Mouse (Mus musculus) heart, adult 11 months (tissue): Measurements from ENCODE around the gene 1700080O16Rik.
A peak's percentile ranks its signal among the peaks of the same experiment; 100 is the strongest.

Experiments used
- DNase-seq: peaks from one replicate; pipeline ENCODE4 v3.0.0; 2022

Gene 1700080O16Rik

GRCm38 (mm10) chrX:51972672-51973071 is at the start of gene 1700080O16Rik:
TSS of gene 1700080O16Rik (minus strand) at chrX:51972772.
- no peak for DNase-seq

GRCm38 (mm10) chrX:52017660-52018059 is 45.1 kb upstream of the 1700080O16Rik start:
- peak; percentile 84 for DNase-seq

- DNase-seq: no peak
Measured at GRCm38 (mm10) chrX:52000072-52000471, 27.5 kb upstream of the 1700080O16Rik start.

DNA sequence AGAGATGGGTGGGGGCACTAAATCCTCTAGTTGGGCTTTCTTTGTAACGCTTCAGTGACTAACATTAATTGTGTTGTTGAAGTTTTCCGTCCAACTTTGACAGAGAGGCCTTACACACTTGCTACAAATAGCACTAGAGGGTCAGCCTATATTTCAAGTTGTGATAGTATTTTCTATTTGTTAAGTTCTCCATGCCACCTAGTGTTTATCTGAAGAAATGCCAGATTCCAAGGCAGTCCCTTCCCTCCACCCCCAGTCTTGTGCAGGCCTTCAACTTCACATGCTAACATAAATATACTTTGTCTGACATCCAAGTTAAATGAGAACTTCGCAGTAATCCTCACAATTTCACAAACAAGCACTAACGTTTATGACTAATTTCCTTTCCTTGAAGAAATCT is 26.9 kb upstream of the 1700080O16Rik start:
- DNase-seq: no peak

DNA sequence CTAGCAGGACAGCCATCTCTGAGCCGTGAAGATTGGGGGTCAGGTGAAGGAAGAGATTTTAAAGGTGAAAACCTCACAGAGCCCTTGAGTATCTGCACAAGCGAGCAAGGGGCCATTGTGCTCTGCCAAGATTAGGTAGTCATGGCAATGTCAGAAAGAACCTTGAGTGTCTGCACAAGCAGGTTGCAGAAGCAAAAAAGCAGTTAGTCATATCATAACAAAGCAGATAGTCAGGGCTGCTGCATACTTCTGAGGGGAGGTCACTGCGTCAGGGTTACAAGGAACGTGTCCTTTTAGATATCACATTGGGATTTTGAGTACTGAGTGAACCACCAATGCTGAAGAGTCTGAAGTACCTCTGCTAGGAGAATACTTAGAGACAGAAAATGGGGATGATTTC is 3.8 kb upstream of the 1700080O16Rik start:
- DNase-seq: peak; percentile 44

GRCm38 (mm10) chrX:51974618-51975017 is 2.0 kb upstream of the 1700080O16Rik start:
- no peak for DNase-seq

GRCm38 (mm10) chrX:51948071-51948470 is 24.5 kb downstream of the 1700080O16Rik start:
- DNase-seq: no peak

- DNase-seq: no peak
Measured at GRCm38 (mm10) chrX:51938076-51938475, 34.5 kb downstream of the 1700080O16Rik start.

DNA sequence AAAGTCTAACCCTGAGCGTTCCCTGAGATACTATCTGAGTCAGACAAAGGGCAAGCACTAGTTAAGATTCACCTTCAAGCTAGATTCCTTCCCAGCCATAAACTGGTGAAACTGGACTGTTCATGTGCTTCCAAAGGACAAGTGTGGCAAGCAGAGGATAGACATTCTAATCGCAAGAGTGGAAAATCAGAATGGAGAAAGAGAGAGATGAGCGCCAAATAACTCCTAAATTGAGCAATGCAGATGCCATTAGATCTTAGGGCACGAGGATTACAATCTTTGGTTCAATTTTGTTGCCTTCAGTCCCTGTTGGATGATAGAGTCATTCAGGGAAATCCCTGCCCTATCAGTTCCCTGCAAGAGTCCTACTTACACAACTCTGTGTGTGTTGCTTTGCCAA is 53.5 kb downstream of the 1700080O16Rik start:
- DNase-seq: no peak
